Comparison of ENCODE assay signal across 14 mouse cellular contexts in the genomic region with DNA sequence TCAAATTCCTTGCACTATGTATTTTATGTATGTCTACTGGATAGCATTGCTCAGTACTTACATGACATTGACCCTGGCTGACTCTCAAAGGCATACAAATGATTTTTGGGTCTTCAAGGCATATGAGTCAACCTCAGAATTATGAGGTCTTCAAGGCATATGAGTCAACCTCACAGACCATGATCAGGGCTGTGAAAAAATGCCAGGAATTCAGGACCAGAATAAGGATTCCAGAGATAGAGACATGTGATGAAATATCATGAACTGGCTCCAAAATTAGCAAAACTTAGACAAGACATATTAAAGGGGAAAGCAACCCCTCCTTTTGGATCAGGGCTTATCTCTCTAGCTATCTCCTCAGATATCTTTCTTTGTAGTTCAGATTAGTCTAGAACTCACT.
"Had no signal": no experiment of that assay in that cellular context is flagged by ENCODE, and none has a peak within 500 bp of the region (broad histone marks: within the 10 kb centered on the region; RNA-seq: fewer than 3 reads in every experiment).

No protein-coding gene starts in this region.

- DNase-seq: kidney, adult 11 months; kidney, adult 9 months; kidney, postnatal 4 days; lung, adult 2 months; lung, postnatal 14 days; midbrain, embryonic 14.5 days; right cerebral cortex, postnatal 14 days; thymus, adult 2 months; thymus, postnatal 25 days had no signal

- H3K27ac ChIP-seq: kidney, postnatal 0 days; limb, embryonic 10.5 days; liver, embryonic 15.5 days; neural tube, embryonic 13.5 days; stomach, embryonic 15.5 days had no signal

- H3K4me3 ChIP-seq: limb, embryonic 10.5 days; liver, embryonic 15.5 days; neural tube, embryonic 13.5 days; stomach, embryonic 15.5 days had no signal

- H3K4me1 ChIP-seq: limb, embryonic 10.5 days; liver, embryonic 15.5 days; neural tube, embryonic 13.5 days had no signal
